Mouse (Mus musculus): ENCODE data around the gene 9530068E07Rik.
"Not testable (repeated sequence)": the region's sequence is repeated elsewhere in the genome, so short reads cannot be mapped to it uniquely, and the experiment has no call there.

The 9530068E07Rik gene

GRCm38 (mm10) chr11:52395940-52396596 is at the start of gene 9530068E07Rik:
TSS of gene 9530068E07Rik (plus strand) at chr11:52396428.
- in situ Hi-C loops (cut with MboI, MseI): no loop called here

- in situ Hi-C loops (cut with MboI, MseI): no loop called here
These were observed 49.6 kb upstream of the 9530068E07Rik start for GRCm38 (mm10) chr11:52346635-52347005.

GRCm38 (mm10) chr11:52348156-52348555 is 48.1 kb upstream of the 9530068E07Rik start:
- in situ Hi-C loops (cut with MboI, MseI): no loop called here

GRCm38 (mm10) chr11:52348724-52349123 is 47.5 kb upstream of the 9530068E07Rik start:
- in situ Hi-C loops (cut with MboI, MseI): no loop called here

GRCm38 (mm10) chr11:52350924-52351323 is 45.3 kb upstream of the 9530068E07Rik start:
- in situ Hi-C loops (cut with MboI, MseI): no loop called here

- in situ Hi-C loops (cut with MboI, MseI): no loop called here
These were observed 44.0 kb upstream of the 9530068E07Rik start for GRCm38 (mm10) chr11:52352271-52352670.

GRCm38 (mm10) chr11:52354644-52355043 is 41.6 kb upstream of the 9530068E07Rik start:
- in situ Hi-C loops (cut with MboI, MseI): no loop called here

- in situ Hi-C loops (cut with MboI, MseI): no loop called here
These were observed 40.6 kb upstream of the 9530068E07Rik start for GRCm38 (mm10) chr11:52355601-52356000.

GRCm38 (mm10) chr11:52357091-52357490 is 39.1 kb upstream of the 9530068E07Rik start:
- in situ Hi-C loops (cut with MboI, MseI): not testable (repeated sequence)

GRCm38 (mm10) chr11:52358520-52358919 is 37.7 kb upstream of the 9530068E07Rik start:
- in situ Hi-C loops (cut with MboI, MseI): no loop called here

- in situ Hi-C loops (cut with MboI, MseI): no loop called here
These were observed 36.4 kb upstream of the 9530068E07Rik start for GRCm38 (mm10) chr11:52359686-52360470.

- in situ Hi-C loops (cut with MboI, MseI): no loop called here
These were observed 35.6 kb upstream of the 9530068E07Rik start, which contains the start of gene Vdac1 for GRCm38 (mm10) chr11:52360471-52361277. TSS of gene Vdac1 (plus strand) at chr11:52360860.

- in situ Hi-C loops (cut with MboI, MseI): no loop called here
These were observed 34.8 kb upstream of the 9530068E07Rik start for GRCm38 (mm10) chr11:52361287-52361921.

- in situ Hi-C loops (cut with MboI, MseI): no loop called here
These were observed 31.9 kb upstream of the 9530068E07Rik start for GRCm38 (mm10) chr11:52364376-52364775.

- in situ Hi-C loops (cut with MboI, MseI): no loop called here
These were observed 31.1 kb upstream of the 9530068E07Rik start for GRCm38 (mm10) chr11:52365143-52365542.

GRCm38 (mm10) chr11:52366358-52366757 is 29.9 kb upstream of the 9530068E07Rik start:
- in situ Hi-C loops (cut with MboI, MseI): no loop called here

- in situ Hi-C loops (cut with MboI, MseI): no loop called here
These were observed 27.8 kb upstream of the 9530068E07Rik start for GRCm38 (mm10) chr11:52368176-52368985.

- in situ Hi-C loops (cut with MboI, MseI): no loop called here
These were observed 26.7 kb upstream of the 9530068E07Rik start for GRCm38 (mm10) chr11:52369252-52370134.

GRCm38 (mm10) chr11:52370135-52370452 is 26.1 kb upstream of the 9530068E07Rik start:
- in situ Hi-C loops (cut with MboI, MseI): no loop called here

GRCm38 (mm10) chr11:52370538-52370937 is 25.7 kb upstream of the 9530068E07Rik start:
- in situ Hi-C loops (cut with MboI, MseI): no loop called here

Data from T-helper 1 cell (primary cell).